18 mouse cellular contexts compared by ENCODE assay signal in genomic region chr8:61533356-61533926, GRCm38 (mm10). TPM values are rescaled to one million over a fixed set of nuclear protein-coding genes. Genes with fewer than 3 reads are reported as not detected.
A peak's percentile ranks its signal among the peaks of the same experiment; 100 is the strongest.
DNase-seq lines count a peak whose midpoint lies in the region; ATAC-seq and TF ChIP-seq lines count a peak whose summit lies in the region.
"Had no signal": no experiment of that assay in that cellular context is flagged by ENCODE, and none has a peak within 500 bp of the region (broad histone marks: within the 10 kb centered on the region; RNA-seq: fewer than 3 reads in every experiment).

No protein-coding gene starts in this region.

- peak; percentile 75 for TF ChIP-seq EP300 in ES-Bruce4 (IDR thresholded peaks at IDR 0.05; ENCODE audit: insufficient read depth, low read depth, low read length)

- 58% methylated on average over 16 of the region's 16 CpGs for WGBS in kidney, embryonic 14.5 days
- WGBS in embryonic facial prominence, embryonic 14.5 days = 39% methylated on average over 16 of the region's 16 CpGs

- no peak overlapping the region for H3K4me3 ChIP-seq in kidney, embryonic 14.5 days (ENCODE audit: low read length)
- peak overlapping the region; percentile 51 for H3K4me3 ChIP-seq in ES-Bruce4 (ENCODE audit: low read depth, low read length)
- H3K4me3 ChIP-seq in embryonic facial prominence, embryonic 14.5 days (ENCODE audit: low read depth, low read length) = no peak overlapping the region
- H3K4me3 ChIP-seq: erythroblast, embryonic 14.5 days; forebrain, embryonic 15.5 days; hindbrain, embryonic 12.5 days; limb, embryonic 15.5 days had no signal

- H3K36me3 ChIP-seq in kidney, embryonic 14.5 days (ENCODE audit: control insufficient read depth, insufficient read depth, low read length) = peaks cover 23% of the 10 kb centered on the region
- H3K36me3 ChIP-seq in ES-Bruce4 (ENCODE audit: control insufficient read depth, insufficient read depth, low read length, poor library complexity, severe bottlenecking) = peaks cover under 1% of the 10 kb centered on the region; the same call in 1 of the 2 replicates
- H3K36me3 ChIP-seq in embryonic facial prominence, embryonic 14.5 days (ENCODE audit: control insufficient read depth, insufficient read depth, low read length) = peaks cover 81% of the 10 kb centered on the region
- H3K36me3 ChIP-seq: forebrain, embryonic 15.5 days had no signal

- H3K27ac ChIP-seq in kidney, embryonic 14.5 days (ENCODE audit: low read depth, low read length) = no peak overlapping the region
- H3K27ac ChIP-seq in ES-Bruce4 (ENCODE audit: insufficient read depth, low read length) = peak overlapping the region; percentile 54; the same call in 1 of the 2 replicates
- no peak overlapping the region for H3K27ac ChIP-seq in embryonic facial prominence, embryonic 14.5 days (replicated peaks; ENCODE audit: low read depth, low read length)
- H3K27ac ChIP-seq: forebrain, embryonic 15.5 days; hindbrain, embryonic 12.5 days; limb, embryonic 15.5 days had no signal

- no peaks in the 10 kb centered on the region for H3K9me3 ChIP-seq in kidney, embryonic 14.5 days (ENCODE audit: control insufficient read depth, low read length)
- H3K9me3 ChIP-seq in ES-Bruce4 (replicated peaks; ENCODE audit: control insufficient read depth, insufficient read depth, low read length, poor library complexity, severe bottlenecking) = no peaks in the 10 kb centered on the region
- H3K9me3 ChIP-seq in embryonic facial prominence, embryonic 14.5 days (ENCODE audit: control insufficient read depth, low read length) = no peaks in the 10 kb centered on the region
- H3K9me3 ChIP-seq: forebrain, embryonic 15.5 days; hindbrain, embryonic 12.5 days; limb, embryonic 15.5 days had no signal

- no peak for TF ChIP-seq POLR2A in ES-Bruce4 (IDR thresholded peaks at IDR 0.05; ENCODE audit: insufficient read depth, low read length)

- peak; percentile 34 for TF ChIP-seq CTCF in ES-Bruce4 (IDR thresholded peaks at IDR 0.05; ENCODE audit: low read depth, low read length)

- peak; percentile 59 for DNase-seq in kidney, adult 11 months
- no peak for DNase-seq in embryonic facial prominence, embryonic 14.5 days (ENCODE audit: low spot score)
- peak; percentile 16 to 35 for DNase-seq in kidney, postnatal 4 days
- no peak for DNase-seq in spleen, postnatal 10 days (ENCODE audit: low spot score in 2 of 2)
- no peak for DNase-seq in layer of hippocampus, adult 11-12 months (ENCODE audit: low spot score)
- no peak for DNase-seq in left cerebral cortex, adult 9 months (ENCODE audit: low spot score in 2 of 2)
- DNase-seq: adrenal gland, postnatal 36 days; cerebellum, adult 9-10 months; layer of hippocampus, adult 9-11 months; lung, postnatal 10 days; retina, postnatal 1 day; thymus, postnatal 25 days had no signal

- no peaks in the 10 kb centered on the region for H3K4me1 ChIP-seq in kidney, embryonic 14.5 days (ENCODE audit: control insufficient read depth, insufficient read depth, low read length)
- no peaks in the 10 kb centered on the region for H3K4me1 ChIP-seq in ES-Bruce4 (ENCODE audit: control insufficient read depth, insufficient read depth, low read length)
- 0 out of 2 replicates have a peak, but pooled peaks cover 3% of the 10 kb centered on the region for H3K4me1 ChIP-seq in embryonic facial prominence, embryonic 14.5 days (ENCODE audit: control insufficient read depth, insufficient read depth, low read length)
- H3K4me1 ChIP-seq: forebrain, embryonic 15.5 days; hindbrain, embryonic 12.5 days; limb, embryonic 15.5 days had no signal

- no peak overlapping the region for H3K9ac ChIP-seq in kidney, embryonic 14.5 days (ENCODE audit: low read depth, low read length)
- H3K9ac ChIP-seq in ES-Bruce4 (ENCODE audit: low read depth, poor library complexity, severe bottlenecking) = peak overlapping the region; percentile 52
- no peak overlapping the region for H3K9ac ChIP-seq in embryonic facial prominence, embryonic 14.5 days (ENCODE audit: low read depth, low read length)
- H3K9ac ChIP-seq: forebrain, embryonic 15.5 days; hindbrain, embryonic 12.5 days; limb, embryonic 15.5 days had no signal

- H3K27me3 ChIP-seq in kidney, embryonic 14.5 days (ENCODE audit: control insufficient read depth, insufficient read depth, low read length) = no peaks in the 10 kb centered on the region
- H3K27me3 ChIP-seq in ES-Bruce4 (ENCODE audit: control insufficient read depth, insufficient read depth, low read length, poor library complexity, severe bottlenecking) = no peaks in the 10 kb centered on the region
- H3K27me3 ChIP-seq in embryonic facial prominence, embryonic 14.5 days (replicated peaks; ENCODE audit: control insufficient read depth, insufficient read depth, low read length) = no peaks in the 10 kb centered on the region
- H3K27me3 ChIP-seq: forebrain, embryonic 15.5 days; hindbrain, embryonic 12.5 days; limb, embryonic 15.5 days had no signal

- ATAC-seq in kidney, embryonic 14.5 days (ENCODE audit: low FRiP score, low TSS enrichment) = no peak
- 0 out of 2 replicates have a peak, but pooled peaks have one; percentile 30 for ATAC-seq in embryonic facial prominence, embryonic 14.5 days (ENCODE audit: low read depth)
- ATAC-seq: forebrain, embryonic 15.5 days had no signal

- H3K4me2 ChIP-seq in kidney, embryonic 14.5 days (replicated peaks; ENCODE audit: low read depth, low read length) = no peak overlapping the region
- H3K4me2 ChIP-seq in embryonic facial prominence, embryonic 14.5 days (ENCODE audit: low read depth, low read length) = no peak overlapping the region
- H3K4me2 ChIP-seq: forebrain, embryonic 15.5 days; hindbrain, embryonic 12.5 days; limb, embryonic 15.5 days had no signal

RNA-seq across cellular contexts. Expression of gene Cbr4, which starts 45.9 kb away (rescaled TPM):
- polyA plus RNA-seq in kidney, embryonic 14.5 days (2014; fragmentation: Nextera tagmentation; extraction: Ambion mirVana) = 30.6 and 40.2 TPM in 2 replicates
- polyA plus RNA-seq in ES-Bruce4 (2011; ENCODE audit: insufficient read depth, insufficient read length, low read depth, missing spikeins) = 66.8 and 67.7 TPM in 2 replicates
- polyA plus RNA-seq in embryonic facial prominence, embryonic 14.5 days (2014; fragmentation: Nextera tagmentation; extraction: Ambion mirVana) = 30.9 and 31.3 TPM in 2 replicates

Comparison
In these comparisons a context has a peak if more than half of its experiments do, and no peak if none do; other contexts are left out.
1. DNase-seq: peak in kidney, adult 11 months (single experiment) and kidney, postnatal 4 days (2 of 2); none in embryonic facial prominence, embryonic 14.5 days (single experiment), spleen, postnatal 10 days (0 of 2), layer of hippocampus, adult 11-12 months (single experiment) and left cerebral cortex, adult 9 months (0 of 2).